Mouse (Mus musculus) brain, embryonic 14.5 days (tissue): ENCODE measurements around the gene Vapa.

ENCODE experiments used
- CTCF ChIP-seq: fragments of 200-500 bp; IDR thresholded peaks from 2 replicates; pipeline ENCODE4 v1.5.1; 2012; ENCODE audit warnings: inconsistent platforms, mild to moderate bottlenecking, moderate library complexity, borderline replicate concordance; ENCODE audit not compliant: insufficient read depth, insufficient read length; ENCODE audit errors: extremely low read depth
- POLR2A ChIP-seq: fragments of 200-500 bp; IDR thresholded peaks from 2 replicates; pipeline ENCODE4 v1.6.1; 2012; ENCODE audit warnings: mild to moderate bottlenecking, inconsistent platforms, borderline replicate concordance; ENCODE audit not compliant: poor library complexity, insufficient read depth, insufficient read length, severe bottlenecking; ENCODE audit errors: extremely low read depth

DNA sequence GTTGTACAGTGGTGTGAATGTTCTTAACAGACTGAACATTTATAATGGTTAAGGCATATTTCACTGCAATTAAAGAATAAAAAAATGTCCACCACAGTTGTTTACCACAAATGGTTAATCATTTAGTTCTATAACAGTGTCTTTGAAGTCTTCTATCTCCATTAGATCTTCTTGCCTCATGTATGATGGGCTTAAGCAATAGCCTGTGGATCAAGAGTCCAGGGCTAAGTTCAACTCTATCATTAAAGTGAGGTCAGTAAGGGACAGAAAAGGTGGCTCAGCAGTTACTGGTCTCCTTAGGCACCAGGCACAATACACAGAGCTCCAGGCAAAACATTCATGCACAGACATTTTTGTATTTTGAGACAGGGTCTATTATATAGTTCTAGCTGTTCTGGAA, 9.8 kb upstream of the Vapa start:
- TF ChIP-seq CTCF (no peak), POLR2A (no peak)
